Mouse (Mus musculus) gastrocnemius, postnatal 36 days (tissue): ENCODE results near the gene Mex3b. TPM values are rescaled to one million over a fixed set of nuclear protein-coding genes. Genes with fewer than 3 reads are reported as not detected.

Experiments
- DNase-seq, 2 experiments: peaks; one replicate each; pipeline ENCODE4 v3.0.0; 2022
- intact Hi-C: fragments of 180-260 bp; cut with DNase I; formaldehyde crosslinking; loops from one replicate; pipeline ENCODE4 v1.15.1; 2025
- total RNA-seq, 2 experiments: library from RNA; stranded (reverse); gene quantifications; 2 replicates each; pipeline ENCODE4 v1.2.3; 2021

The Mex3b gene
- total RNA-seq, 2 experiments from 2014 or later, result 0.72 to 0.74 TPM

DNA sequence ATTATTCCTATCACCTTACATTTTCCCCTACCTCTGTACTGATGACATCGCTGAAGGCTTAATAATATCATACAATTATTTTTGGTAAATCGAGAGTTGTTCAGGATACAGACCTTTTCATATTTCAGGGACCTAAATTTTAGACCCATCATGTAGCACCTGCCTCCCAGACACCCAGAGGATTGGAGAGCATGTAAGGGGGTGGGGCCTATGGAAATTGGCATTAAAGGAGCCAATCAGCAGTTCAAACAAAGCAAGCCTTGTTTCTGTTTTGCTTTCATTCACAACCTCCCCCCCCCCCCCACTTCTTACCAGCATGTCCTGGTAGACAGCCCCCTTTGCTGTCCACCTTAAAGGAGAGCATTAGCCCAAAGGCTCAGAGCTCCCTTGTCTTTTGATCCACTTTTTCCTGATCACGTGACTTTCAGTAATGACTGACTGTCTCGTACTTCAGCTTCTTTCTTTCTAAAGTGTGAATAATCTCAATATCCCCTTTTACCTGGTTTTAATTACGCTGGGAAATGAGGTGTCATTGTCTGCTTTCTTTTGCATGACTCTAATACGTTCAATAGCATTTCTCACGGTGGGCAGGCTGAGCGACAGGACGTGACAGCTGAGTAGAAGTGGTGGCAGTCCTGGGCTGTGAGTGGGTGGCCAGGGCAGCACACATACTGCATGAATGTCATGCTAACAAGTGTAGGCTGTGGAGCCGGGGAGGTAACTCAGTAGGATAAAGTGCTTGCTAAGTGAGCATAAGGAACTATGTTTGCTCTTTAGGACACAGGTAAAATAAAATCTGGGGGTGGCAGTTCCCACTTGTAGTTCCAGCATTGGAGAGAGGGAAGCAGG lies 43.6 kb downstream of the Mex3b start:
- no peak for DNase-seq
- intact Hi-C loops, result no loop called here

DNA sequence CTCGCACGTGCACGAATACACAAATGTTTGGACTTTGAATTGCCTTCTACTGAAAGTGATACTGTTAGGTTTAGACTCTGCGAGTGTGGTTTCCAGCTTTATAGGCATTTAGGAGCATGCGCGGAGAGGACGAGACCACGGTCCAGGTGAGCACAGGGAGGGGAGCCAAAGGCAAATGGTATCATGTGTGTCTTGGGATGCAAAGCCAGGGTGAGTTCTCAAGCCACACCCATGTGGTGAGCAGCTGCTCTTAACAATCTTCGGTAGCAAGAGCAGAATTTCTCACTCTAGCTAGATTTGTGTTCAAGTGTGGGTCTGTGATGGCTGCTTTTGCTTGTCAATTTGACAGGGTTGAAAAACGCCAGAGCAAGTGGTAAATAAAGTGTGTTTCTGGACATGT lies 44.4 kb downstream of the Mex3b start:
- intact Hi-C loops, result no loop called here
- DNase-seq, result no peak

DNA sequence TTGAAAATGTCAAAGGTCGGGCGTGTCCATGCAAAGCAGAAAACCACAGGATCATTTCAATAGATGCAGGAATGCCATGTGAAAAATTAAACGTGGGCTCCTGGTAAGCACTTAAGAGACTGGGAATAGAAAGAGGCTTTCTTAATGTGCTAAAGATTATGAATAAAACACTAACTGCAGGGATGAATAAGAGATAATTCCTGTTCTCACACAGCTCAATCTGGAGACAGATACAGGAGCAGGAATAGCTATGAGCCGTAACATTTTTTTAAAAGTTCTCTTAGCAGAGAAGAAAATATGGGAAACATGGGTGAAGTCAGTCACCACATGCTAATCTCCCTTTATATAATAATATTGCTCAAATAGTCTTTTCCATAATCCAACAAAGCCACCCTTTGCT lies 47.2 kb downstream of the Mex3b start:
- DNase-seq, result no peak
- intact Hi-C loops, result no loop called here

Other genes with a start within 250 kb of the Mex3b start
- 1 to 10 TPM; 1.8 to 2.8 TPM for gene Saxo2, start 218.8 kb upstream of the Mex3b start, total RNA-seq
- 1 to 10 TPM; 7.5 to 8.8 TPM for gene Efl1, start 218.7 kb upstream of the Mex3b start, total RNA-seq